Comparison of ENCODE assay signal across 11 mouse cellular contexts in the genomic region with DNA sequence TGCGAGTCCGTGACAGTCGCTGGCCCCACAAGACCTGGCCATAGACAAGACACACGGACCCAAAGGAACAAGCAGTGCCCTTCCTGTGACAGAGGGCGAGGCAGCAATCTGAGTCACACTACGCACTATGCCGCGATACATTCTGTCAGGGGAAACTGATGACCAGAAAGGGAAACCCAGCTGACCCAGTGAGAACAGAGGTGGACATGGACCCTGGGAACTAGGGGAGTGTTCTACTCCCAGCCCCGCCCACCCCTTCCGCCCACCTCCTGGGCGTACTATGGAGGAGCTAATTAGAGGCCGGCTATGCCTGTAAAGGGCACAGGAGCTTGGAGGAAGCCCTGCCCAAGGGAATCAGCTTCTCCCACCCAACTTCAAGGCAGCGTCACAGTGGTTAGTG. TPM values are rescaled to one million over a fixed set of nuclear protein-coding genes. Genes with fewer than 3 reads are reported as not detected.
DNase-seq lines count a peak whose midpoint lies in the region; ATAC-seq and TF ChIP-seq lines count a peak whose summit lies in the region.
"Had no signal": no experiment of that assay in that cellular context is flagged by ENCODE, and none has a peak within 500 bp of the region (broad histone marks: within the 10 kb centered on the region; RNA-seq: fewer than 3 reads in every experiment).

No protein-coding gene starts in this region.

- H3K4me2 ChIP-seq in heart, embryonic 14.5 days (ENCODE audit: low read length), result peak overlapping the region; percentile 52
- H3K4me2 ChIP-seq in embryonic facial prominence, embryonic 11.5 days (ENCODE audit: low read depth, low read length), result peak overlapping the region; percentile 13
- peak overlapping the region; percentile 29 for H3K4me2 ChIP-seq in limb, embryonic 14.5 days (replicated peaks; ENCODE audit: low read depth, low read length, severe bottlenecking)
- H3K4me2 ChIP-seq: liver, embryonic 13.5 days had no signal

- H3K9me3 ChIP-seq in heart, embryonic 14.5 days (ENCODE audit: control insufficient read depth, low read length), result no peaks in the 10 kb centered on the region
- H3K9me3 ChIP-seq in E14TG2a.4 (ENCODE audit: low read length), result no peaks in the 10 kb centered on the region
- no peaks in the 10 kb centered on the region for H3K9me3 ChIP-seq in embryonic facial prominence, embryonic 11.5 days (replicated peaks; ENCODE audit: control insufficient read depth, low read length)
- H3K9me3 ChIP-seq in limb, embryonic 14.5 days (ENCODE audit: control insufficient read depth, low read length), result no peaks in the 10 kb centered on the region
- H3K9me3 ChIP-seq: liver, embryonic 13.5 days had no signal

- intact Hi-C loops in heart, postnatal 25 days (cut with DNase I), result no loop called here
- intact Hi-C loops in left cerebral cortex, postnatal 36 days (cut with DNase I), result loop anchor here (5.0 kb wide), 1 partner anchor 292 kb away; no protein-coding TSS in a partner anchor

- no peak for TF ChIP-seq CTCF in E14TG2a.4 (conservative IDR thresholded peaks at IDR 0.05; ENCODE audit: low read length)

- peak overlapping the region; percentile 81 to 90 for H3K27ac ChIP-seq in heart, embryonic 14.5 days (replicated peaks in 1 of 2; ENCODE audit: control insufficient read depth in 1 of 2, insufficient read depth in 1 of 2, low read depth in 2 of 2, low read length in 2 of 2)
- no peak overlapping the region for H3K27ac ChIP-seq in embryonic facial prominence, embryonic 11.5 days (replicated peaks; ENCODE audit: low read depth, low read length)
- H3K27ac ChIP-seq in limb, embryonic 14.5 days (replicated peaks; ENCODE audit: low read depth, low read length), result no peak overlapping the region
- H3K27ac ChIP-seq: liver, embryonic 13.5 days had no signal

- H3K36me3 ChIP-seq in heart, embryonic 14.5 days (ENCODE audit: control insufficient read depth, insufficient read depth, low read length), result no peaks in the 10 kb centered on the region
- H3K36me3 ChIP-seq in E14TG2a.4 (ENCODE audit: insufficient read depth, low read length), result no peaks in the 10 kb centered on the region
- H3K36me3 ChIP-seq in embryonic facial prominence, embryonic 11.5 days (replicated peaks; ENCODE audit: control insufficient read depth, insufficient read depth, low read depth, low read length), result no peaks in the 10 kb centered on the region
- H3K36me3 ChIP-seq in limb, embryonic 14.5 days (ENCODE audit: control insufficient read depth, insufficient read depth, low read length), result no peaks in the 10 kb centered on the region
- H3K36me3 ChIP-seq: liver, embryonic 13.5 days had no signal

- H3K27me3 ChIP-seq in heart, embryonic 14.5 days (ENCODE audit: control insufficient read depth, insufficient read depth, low read length), result no peaks in the 10 kb centered on the region
- peaks cover 17% of the 10 kb centered on the region for H3K27me3 ChIP-seq in E14TG2a.4 (ENCODE audit: insufficient read depth, low read length)
- no peaks in the 10 kb centered on the region for H3K27me3 ChIP-seq in embryonic facial prominence, embryonic 11.5 days (ENCODE audit: control insufficient read depth, insufficient read depth, low read length)
- H3K27me3 ChIP-seq in limb, embryonic 14.5 days (ENCODE audit: control insufficient read depth, insufficient read depth, low read length), result no peaks in the 10 kb centered on the region

- 12% methylated on average over 13 of the region's 13 CpGs for WGBS in heart, embryonic 14.5 days
- 10% methylated on average over 13 of the region's 13 CpGs for WGBS in embryonic facial prominence, embryonic 11.5 days
- WGBS in limb, embryonic 14.5 days, result 18% methylated on average over 13 of the region's 13 CpGs

- H3K4me3 ChIP-seq in heart, embryonic 14.5 days (ENCODE audit: control insufficient read depth in 1 of 2, insufficient read depth in 1 of 2, low read depth in 1 of 2, low read length in 2 of 2), result peak overlapping the region; percentile 8; a peak in 2 of 4 replicates
- H3K4me3 ChIP-seq in E14TG2a.4 (replicated peaks; ENCODE audit: low read length), result 0 out of 2 replicates have a peak overlapping the region, but pooled peaks have one; percentile 29
- H3K4me3 ChIP-seq in embryonic facial prominence, embryonic 11.5 days (ENCODE audit: low read depth, low read length), result no peak overlapping the region
- H3K4me3 ChIP-seq in limb, embryonic 14.5 days (replicated peaks; ENCODE audit: low read length), result no peak overlapping the region
- H3K4me3 ChIP-seq: liver, embryonic 13.5 days had no signal

- peak overlapping the region; percentile 35; the same call in 1 of the 2 replicates for H3K9ac ChIP-seq in heart, embryonic 14.5 days (ENCODE audit: low read length)
- H3K9ac ChIP-seq in embryonic facial prominence, embryonic 11.5 days (replicated peaks; ENCODE audit: low read length), result no peak overlapping the region
- H3K9ac ChIP-seq in limb, embryonic 14.5 days (ENCODE audit: low read depth, low read length, severe bottlenecking), result no peak overlapping the region
- H3K9ac ChIP-seq: liver, embryonic 13.5 days had no signal

- peaks cover 18 to 29% of the 10 kb centered on the region in 2 experiments for H3K4me1 ChIP-seq in heart, embryonic 14.5 days (ENCODE audit: control insufficient read depth in 2 of 2, insufficient read depth in 2 of 2, low read length in 2 of 2)
- H3K4me1 ChIP-seq in E14TG2a.4 (replicated peaks; ENCODE audit: low read depth, low read length), result peaks cover 54% of the 10 kb centered on the region
- peaks cover 11% of the 10 kb centered on the region for H3K4me1 ChIP-seq in embryonic facial prominence, embryonic 11.5 days (ENCODE audit: control insufficient read depth, insufficient read depth, low read length)
- H3K4me1 ChIP-seq in limb, embryonic 14.5 days (ENCODE audit: control insufficient read depth, insufficient read depth, low read length), result peaks cover 6% of the 10 kb centered on the region

- no peak for TF ChIP-seq POLR2A in limb, embryonic 14.5 days (IDR thresholded peaks at IDR 0.05; ENCODE audit: borderline replicate concordance, extremely low read depth, insufficient read depth, insufficient read length)

- no peak for ATAC-seq in heart, embryonic 14.5 days (ENCODE audit: insufficient number of reproducible peaks, insufficient read depth, low FRiP score, low read depth)
- ATAC-seq in embryonic facial prominence, embryonic 11.5 days (replicated peaks; ENCODE audit: insufficient number of reproducible peaks, low FRiP score, low TSS enrichment, low read depth), result no peak
- no peak for ATAC-seq in limb, embryonic 14.5 days (ENCODE audit: low FRiP score, low read depth)
- no peak for ATAC-seq in megakaryocyte progenitor cell, adult 5-6 weeks (replicated peaks; ENCODE audit: poor library complexity)

- no peak for DNase-seq in heart, postnatal 25 days (ENCODE audit: low spot score)
- DNase-seq in embryonic facial prominence, embryonic 11.5 days (ENCODE audit: low spot score), result no peak
- no peak for DNase-seq in limb, embryonic 14.5 days (ENCODE audit: low spot score)
- DNase-seq in layer of hippocampus, postnatal 25 days (ENCODE audit: extremely low spot score in 1 of 2, low spot score in 1 of 2), result no peak
- no peak for DNase-seq in left cerebral cortex, postnatal 36 days (ENCODE audit: low spot score in 2 of 2)
- DNase-seq: liver, embryonic 13.5 days; thymus, adult 18-20 months had no signal

RNA-seq across cellular contexts. Expression of gene Pcbd1, which starts 19.9 kb away (rescaled TPM):
- 84.7 and 95.5 TPM in 2 replicates for polyA plus RNA-seq in heart, embryonic 14.5 days (2014; fragmentation: Nextera tagmentation; extraction: Ambion mirVana)
- total RNA-seq in heart, postnatal 25 days (2021), result 1 to 10 TPM in 1 of 2 experiments, under 1 TPM in 1; 0.78 to 1.4 TPM
- 16.4 and 19.1 TPM in 2 replicates for polyA plus RNA-seq in embryonic facial prominence, embryonic 11.5 days (2014; fragmentation: Nextera tagmentation; extraction: Ambion mirVana)
- polyA plus RNA-seq in limb, embryonic 14.5 days (2012; rRNA removed), result 7.7 and 9.3 TPM in 2 replicates
- polyA plus RNA-seq in limb, embryonic 14.5 days (2014; fragmentation: Nextera tagmentation; extraction: Ambion mirVana), result 13.1 and 15.2 TPM in 2 replicates
- 10 to 100 TPM in 1 of 2 experiments, 1 to 10 TPM in 1; 9.3 to 15.6 TPM for total RNA-seq in layer of hippocampus, postnatal 25 days (2021)
- 1 to 10 TPM; 7.3 to 9.6 TPM for total RNA-seq in left cerebral cortex, postnatal 36 days (2021)
- total RNA-seq in megakaryocyte progenitor cell, adult 5-6 weeks (2015), result 9.6 and 15.8 TPM in 2 replicates
- total RNA-seq in megakaryocyte progenitor cell, adult 5-6 weeks (2017), result 8.9 and 11.0 TPM in 2 replicates
- total RNA-seq: MEL had no signal

Comparison
In these comparisons a context has a peak if more than half of its experiments do, and no peak if none do; other contexts are left out.
1. H3K27ac ChIP-seq: peak in heart, embryonic 14.5 days (2 of 2); none in embryonic facial prominence, embryonic 11.5 days (single experiment) and limb, embryonic 14.5 days (single experiment).
2. H3K4me3 ChIP-seq: peak in heart, embryonic 14.5 days (2 of 2) and E14TG2a.4 (single experiment); none in embryonic facial prominence, embryonic 11.5 days (single experiment) and limb, embryonic 14.5 days (single experiment).
3. Peak in every context shown above with its lines, with median percentiles within 50 percentile points of each other: H3K4me2 ChIP-seq.